Mouse (Mus musculus) heart, postnatal 0 days (tissue): ENCODE results near the gene Mmp20.

Source experiments
- CTCF ChIP-seq: IDR thresholded peaks from 2 replicates; pipeline ENCODE4 v1.5.1; 2016; ENCODE audit warnings: antibody characterized with exemption, control low read depth, low read depth
- EP300 ChIP-seq: IDR thresholded peaks from 2 replicates; pipeline ENCODE4 v1.6.1; 2016; ENCODE audit warnings: antibody characterized with exemption, low read depth

DNA sequence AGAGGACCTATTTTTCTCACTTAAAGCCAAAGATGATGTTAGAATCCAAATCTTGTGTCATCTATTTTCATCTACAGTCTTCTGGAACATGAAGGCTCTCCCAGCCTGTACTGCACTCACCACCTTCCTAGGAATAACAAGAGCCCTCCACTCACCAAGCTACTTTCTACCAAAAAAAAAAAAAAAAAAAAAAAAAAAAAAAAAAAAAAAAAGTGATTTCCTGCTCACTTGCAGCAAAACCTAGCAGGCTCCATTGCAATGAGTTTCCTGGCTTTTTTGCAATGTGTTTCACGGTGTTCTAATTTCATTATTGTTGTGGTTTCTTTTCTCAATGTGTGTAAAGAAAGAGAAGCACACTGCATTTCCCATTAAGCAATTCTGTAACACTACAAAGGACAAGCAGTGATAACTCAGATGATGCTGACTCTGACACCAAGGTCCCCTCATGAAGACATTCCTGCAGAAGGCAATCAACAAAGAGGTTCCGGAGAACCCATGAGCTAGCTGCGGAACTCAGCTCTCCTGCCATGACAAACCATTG, 34.7 kb upstream of the Mmp20 start:
- TF ChIP-seq CTCF (no peak), EP300 (no peak)
